Mouse (Mus musculus): Measurements from ENCODE around the gene Ptgir.

The Ptgir gene

DNA sequence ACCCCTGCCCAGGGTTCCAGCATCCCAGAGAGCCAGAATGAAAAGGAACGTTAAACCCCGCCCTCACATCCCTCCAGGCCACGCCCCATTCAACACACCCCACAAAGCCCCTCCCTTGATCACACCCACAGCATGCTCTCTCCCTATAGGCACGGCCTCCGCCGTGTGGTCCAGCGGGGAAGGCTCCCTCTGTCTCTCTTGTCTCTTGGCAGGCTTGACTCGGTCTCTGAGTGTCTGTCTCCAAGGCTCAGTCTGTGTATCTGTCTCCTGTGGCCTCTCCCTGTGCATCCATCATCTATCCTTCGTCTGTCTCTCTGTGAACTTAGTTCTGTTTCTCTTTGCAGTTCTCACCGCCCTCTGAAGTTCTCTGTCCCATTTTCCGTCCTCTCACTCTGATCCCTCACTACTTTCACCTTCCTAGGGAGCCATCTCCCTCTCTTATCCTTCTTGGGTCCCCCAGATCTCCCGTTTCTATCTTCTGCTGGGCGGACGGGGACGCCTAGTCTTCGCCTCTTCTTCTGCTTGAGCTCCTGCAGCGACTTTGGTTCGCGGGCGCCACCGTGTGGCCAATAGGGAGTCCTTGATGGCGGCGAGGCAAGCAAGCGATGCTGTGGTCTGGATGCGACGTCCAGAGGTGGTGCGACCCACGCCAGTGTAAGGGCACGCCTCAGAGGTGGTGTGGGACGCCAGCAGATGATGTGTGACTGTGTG, 14.5 kb upstream of the Ptgir start, which contains the start of gene Gng8:
Gene Gng8, plus strand, starts transcription at position 146 of the 711 bp plus-strand sequence.
- DNase-seq (ENCODE audit: extremely low spot score) = peak; percentile 87

DNA sequence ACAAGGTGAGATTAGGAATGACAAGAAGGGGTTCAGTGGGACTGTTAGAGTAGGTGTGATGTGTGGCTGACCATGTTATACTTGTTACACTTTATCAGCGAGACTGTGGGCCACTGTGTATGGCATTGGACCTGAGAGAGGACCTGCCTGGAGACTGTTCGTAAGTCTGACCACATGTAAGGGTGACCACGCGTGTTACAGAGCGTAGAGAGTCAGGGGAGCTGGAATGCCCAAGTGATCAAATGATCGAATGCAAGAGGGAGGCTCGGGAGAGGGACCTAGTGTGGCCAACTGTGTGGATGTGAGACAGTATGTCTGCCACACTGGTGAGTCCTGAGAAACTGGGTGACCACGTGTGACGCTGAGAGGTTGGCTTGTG, 13.9 kb upstream of the Ptgir start:
- DNase-seq (ENCODE audit: extremely low spot score) = no peak

GRCm38 (mm10) chr7:16893612-16894011, 12.7 kb upstream of the Ptgir start:
- DNase-seq (ENCODE audit: extremely low spot score) = no peak

DNA sequence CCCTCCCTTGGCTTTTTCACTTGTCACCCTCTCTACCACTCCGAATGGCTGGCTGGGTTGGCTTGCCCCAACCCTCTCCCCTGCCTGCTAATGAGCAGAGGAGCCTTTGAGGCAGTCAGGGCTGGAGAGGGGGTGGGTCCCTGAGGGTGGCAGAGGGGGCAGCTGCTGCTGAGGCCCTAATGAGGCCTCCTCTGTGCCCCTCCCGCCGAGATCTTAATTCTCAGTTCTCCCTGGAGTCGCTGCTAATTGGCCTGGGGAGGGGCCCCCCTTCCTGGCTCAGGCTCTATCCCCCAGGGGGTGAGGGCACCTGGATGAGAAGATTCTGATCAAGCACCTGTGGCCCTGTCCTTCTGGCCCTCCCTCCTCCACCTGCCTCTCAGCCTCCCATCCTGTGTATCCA, 12.0 kb upstream of the Ptgir start:
- DNase-seq (ENCODE audit: extremely low spot score) = no peak

GRCm38 (mm10) chr7:16895000-16895399, 11.3 kb upstream of the Ptgir start:
- DNase-seq (ENCODE audit: extremely low spot score) = peak; percentile 87

- DNase-seq (ENCODE audit: extremely low spot score) = no peak
These were observed 10.8 kb upstream of the Ptgir start for GRCm38 (mm10) chr7:16895511-16895910.

GRCm38 (mm10) chr7:16900526-16900925, 5.8 kb upstream of the Ptgir start:
- no peak for DNase-seq (ENCODE audit: extremely low spot score)

DNA sequence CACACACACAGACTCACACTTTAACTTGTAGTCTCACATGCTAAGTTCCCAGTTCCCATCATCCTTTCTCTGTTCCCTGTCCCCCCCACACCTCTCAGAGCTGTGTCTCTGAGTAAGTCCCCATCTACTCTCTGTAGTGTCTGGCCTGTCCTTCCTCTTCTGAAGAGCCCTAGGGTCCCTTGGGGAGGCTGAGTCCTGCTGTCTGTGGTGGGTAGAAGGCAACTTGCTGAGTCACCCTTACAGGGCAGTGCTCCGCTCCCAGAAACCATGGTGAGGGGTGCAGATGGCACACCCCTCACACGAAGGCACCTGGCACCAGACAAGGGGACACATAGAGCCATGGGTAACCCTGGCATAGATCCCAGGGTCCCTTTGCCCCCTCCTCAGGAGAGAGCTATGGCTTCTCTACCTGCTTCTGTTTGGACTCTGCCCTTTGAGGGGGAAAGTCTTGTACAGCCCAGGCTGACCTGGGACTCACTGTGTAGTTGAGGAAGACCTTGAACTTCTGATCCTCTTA, 2.8 kb upstream of the Ptgir start:
- no peak for DNase-seq (ENCODE audit: extremely low spot score)

GRCm38 (mm10) chr7:16904120-16904675, 2.1 kb upstream of the Ptgir start:
- DNase-seq (ENCODE audit: extremely low spot score) = no peak

GRCm38 (mm10) chr7:16905491-16906021, 734 bp upstream of the Ptgir start:
- DNase-seq (ENCODE audit: extremely low spot score) = no peak

- DNase-seq (ENCODE audit: extremely low spot score) = no peak
These were observed 734 bp downstream of the Ptgir start for GRCm38 (mm10) chr7:16906889-16907559.

GRCm38 (mm10) chr7:16907842-16908241, 1.6 kb downstream of the Ptgir start:
- no peak for DNase-seq (ENCODE audit: extremely low spot score)

- no peak for DNase-seq (ENCODE audit: extremely low spot score)
These were observed 2.1 kb downstream of the Ptgir start for GRCm38 (mm10) chr7:16908367-16908766.

DNA sequence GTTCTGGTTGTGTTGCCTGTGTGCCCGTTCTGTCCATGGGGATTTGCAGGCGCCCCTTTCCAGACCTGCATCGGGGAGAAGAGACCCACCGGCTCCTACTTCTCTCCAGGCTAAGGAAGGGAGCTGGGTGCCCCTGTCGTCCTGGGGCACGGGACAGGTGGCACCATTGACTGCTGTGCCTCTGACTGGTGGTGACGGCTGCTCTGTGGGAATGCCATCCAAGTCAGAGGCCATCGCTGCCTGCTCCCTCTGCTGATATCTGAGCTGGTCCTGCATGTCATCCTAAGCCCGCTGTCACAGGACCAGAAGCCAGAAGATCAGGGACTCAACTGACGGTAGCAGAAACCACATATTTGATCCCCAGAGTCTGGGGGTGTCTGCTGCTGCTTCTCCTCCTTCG, 2.6 kb downstream of the Ptgir start:
- DNase-seq (ENCODE audit: extremely low spot score) = no peak

DNA sequence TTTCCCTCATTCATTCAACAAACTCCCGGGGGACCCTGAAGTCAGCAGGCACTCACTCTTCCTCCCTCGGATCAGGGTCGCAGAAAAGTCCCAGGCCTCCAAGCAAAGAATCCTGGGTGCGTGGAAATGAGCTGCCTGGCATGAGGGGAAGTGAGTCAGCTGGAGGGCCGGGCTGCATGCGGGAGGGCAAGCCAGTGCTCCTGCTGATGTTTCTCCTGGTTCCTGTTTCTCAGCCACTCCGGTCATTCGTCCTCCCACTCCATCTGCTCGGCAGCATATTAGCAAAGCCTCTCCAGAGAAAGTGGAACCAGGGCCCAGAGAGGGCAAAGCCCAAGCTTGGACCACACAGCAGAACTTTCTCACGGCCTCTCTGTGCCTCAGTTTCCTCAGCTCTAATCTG, 3.6 kb downstream of the Ptgir start:
- DNase-seq (ENCODE audit: extremely low spot score) = no peak

GRCm38 (mm10) chr7:16911904-16912303, 5.6 kb downstream of the Ptgir start:
- DNase-seq (ENCODE audit: extremely low spot score) = no peak

- DNase-seq (ENCODE audit: extremely low spot score) = no peak
These were observed 6.1 kb downstream of the Ptgir start for GRCm38 (mm10) chr7:16912360-16912759.

- DNase-seq (ENCODE audit: extremely low spot score) = peak; percentile 78
These were observed 7.6 kb downstream of the Ptgir start for GRCm38 (mm10) chr7:16913806-16914452.

DNA sequence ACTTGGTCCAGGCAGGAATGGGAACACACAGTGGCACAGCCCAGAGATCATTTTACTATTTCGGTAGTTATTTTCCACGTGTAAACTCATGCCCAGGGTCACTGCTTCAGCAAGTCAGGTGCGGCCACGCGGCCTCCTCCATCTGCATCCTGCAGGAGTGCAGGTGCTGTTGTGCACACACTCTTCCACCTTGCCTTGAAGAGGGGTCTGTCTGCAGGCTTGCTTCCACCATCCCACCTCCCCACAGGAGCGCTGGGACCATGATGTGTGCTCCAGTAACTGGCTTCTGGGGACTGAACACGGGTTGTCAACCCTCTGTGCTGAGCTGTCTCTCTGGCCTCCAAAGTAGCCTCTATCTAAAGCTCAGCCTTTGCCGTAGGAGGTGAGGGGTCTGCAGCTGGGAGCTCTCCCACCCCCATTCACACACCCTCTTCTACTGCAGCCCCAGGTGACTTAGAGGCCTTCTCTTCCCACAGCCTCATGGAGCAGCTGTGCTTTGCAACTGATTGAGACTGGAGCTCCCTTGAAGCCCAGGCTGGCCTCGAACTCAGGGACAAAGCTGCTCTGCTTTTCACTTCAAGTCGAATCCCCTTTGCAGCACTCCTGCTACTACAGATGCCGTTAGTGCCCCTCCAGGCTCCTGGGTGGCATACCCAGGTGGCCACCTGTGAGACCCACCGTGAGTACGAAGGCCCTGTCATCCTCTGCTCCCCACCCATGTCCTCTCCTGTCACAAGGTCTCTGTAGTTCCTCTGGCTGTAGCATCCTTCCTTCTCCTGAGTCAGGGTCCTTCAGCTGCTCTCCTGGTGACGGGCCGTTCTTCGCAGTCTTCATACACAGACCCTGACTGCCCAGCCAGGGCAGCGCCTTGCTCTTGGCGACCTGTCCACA, 8.4 kb downstream of the Ptgir start:
- DNase-seq (ENCODE audit: extremely low spot score) = no peak

GRCm38 (mm10) chr7:16915461-16916340, 9.4 kb downstream of the Ptgir start:
- no peak for DNase-seq (ENCODE audit: extremely low spot score)

All from embryo, embryonic 9.5 days (tissue).